In genomic region chr16:43592801-43593200, GRCm38 (mm10) we compare ENCODE assay signal across 11 mouse cellular contexts.
DNase-seq lines count a peak whose midpoint lies in the region; ATAC-seq and TF ChIP-seq lines count a peak whose summit lies in the region.
"Had no signal": no experiment of that assay in that cellular context is flagged by ENCODE, and none has a peak within 500 bp of the region (broad histone marks: within the 10 kb centered on the region; RNA-seq: fewer than 3 reads in every experiment).

No protein-coding gene starts in this region.

- 0 out of 2 replicates have a peak, but pooled peaks have one; percentile 41 for ATAC-seq in forebrain, embryonic 13.5 days
- ATAC-seq in forebrain, embryonic 12.5 days (ENCODE audit: low FRiP score), result no peak
- ATAC-seq in limb, embryonic 11.5 days (ENCODE audit: insufficient number of reproducible peaks, low FRiP score, low TSS enrichment, low read depth), result 0 out of 2 replicates have a peak, but pooled peaks have one; percentile 13
- ATAC-seq in intestine, postnatal 0 days, result no peak
- no peak for ATAC-seq in megakaryocyte, adult 5-6 weeks (ENCODE audit: poor library complexity, severe bottlenecking)

- no peak overlapping the region for H3K9ac ChIP-seq in forebrain, embryonic 13.5 days
- no peak overlapping the region for H3K9ac ChIP-seq in forebrain, embryonic 12.5 days
- H3K9ac ChIP-seq in limb, embryonic 11.5 days (ENCODE audit: low read length), result no peak overlapping the region
- no peak overlapping the region for H3K9ac ChIP-seq in intestine, postnatal 0 days (ENCODE audit: low read depth, low read length)
- H3K9ac ChIP-seq: embryonic facial prominence, embryonic 12.5 days had no signal

- H3K4me3 ChIP-seq in forebrain, embryonic 13.5 days, result no peak overlapping the region
- no peak overlapping the region for H3K4me3 ChIP-seq in forebrain, embryonic 12.5 days (replicated peaks)
- H3K4me3 ChIP-seq in limb, embryonic 11.5 days (ENCODE audit: low read depth, low read length), result no peak overlapping the region
- H3K4me3 ChIP-seq in limb, embryonic 10.5 days, result no peak overlapping the region
- no peak overlapping the region for H3K4me3 ChIP-seq in intestine, postnatal 0 days (ENCODE audit: low read depth, low read length)
- H3K4me3 ChIP-seq: embryonic facial prominence, embryonic 12.5 days had no signal

- WGBS in forebrain, embryonic 13.5 days, result 9% methylated on average over 1 of the region's 1 CpGs
- 6% methylated on average over 1 of the region's 1 CpGs for WGBS in forebrain, embryonic 12.5 days
- 5% methylated on average over 1 of the region's 1 CpGs for WGBS in limb, embryonic 11.5 days
- 8% methylated on average over 1 of the region's 1 CpGs for WGBS in limb, embryonic 10.5 days
- 8% methylated on average over 1 of the region's 1 CpGs for WGBS in intestine, postnatal 0 days

- H3K27me3 ChIP-seq in forebrain, embryonic 13.5 days, result no peaks in the 10 kb centered on the region
- H3K27me3 ChIP-seq in forebrain, embryonic 12.5 days, result no peaks in the 10 kb centered on the region
- H3K27me3 ChIP-seq in limb, embryonic 11.5 days (ENCODE audit: control insufficient read depth, insufficient read depth, low read length), result no peaks in the 10 kb centered on the region
- H3K27me3 ChIP-seq in limb, embryonic 10.5 days (ENCODE audit: low read depth, poor library complexity, severe bottlenecking), result no peaks in the 10 kb centered on the region
- no peaks in the 10 kb centered on the region for H3K27me3 ChIP-seq in intestine, postnatal 0 days (replicated peaks; ENCODE audit: control insufficient read depth, insufficient read depth, low read length)
- H3K27me3 ChIP-seq: embryonic facial prominence, embryonic 12.5 days had no signal

- DNase-seq in limb, embryonic 11.5 days (ENCODE audit: low spot score), result no peak
- no peak for DNase-seq in limb, embryonic 10.5 days (ENCODE audit: low spot score)
- peak; percentile 49 for DNase-seq in Muller cell, postnatal 12 days (ENCODE audit: inconsistent ontology term)
- no peak for DNase-seq in urinary bladder, adult 2 months (ENCODE audit: low spot score)
- DNase-seq: gastrocnemius, postnatal 14 days; right cerebral cortex, adult 18-20 months had no signal

- H3K36me3 ChIP-seq in forebrain, embryonic 13.5 days (ENCODE audit: poor library complexity, severe bottlenecking), result peaks cover 42% of the 10 kb centered on the region
- peaks cover 11% of the 10 kb centered on the region for H3K36me3 ChIP-seq in forebrain, embryonic 12.5 days (replicated peaks)
- H3K36me3 ChIP-seq in limb, embryonic 11.5 days (ENCODE audit: control insufficient read depth, insufficient read depth, low read length), result no peaks in the 10 kb centered on the region
- no peaks in the 10 kb centered on the region for H3K36me3 ChIP-seq in limb, embryonic 10.5 days
- H3K36me3 ChIP-seq in intestine, postnatal 0 days (ENCODE audit: control insufficient read depth, insufficient read depth), result no peaks in the 10 kb centered on the region
- H3K36me3 ChIP-seq: embryonic facial prominence, embryonic 12.5 days had no signal

- H3K9me3 ChIP-seq in forebrain, embryonic 13.5 days (replicated peaks), result no peaks in the 10 kb centered on the region
- no peaks in the 10 kb centered on the region for H3K9me3 ChIP-seq in forebrain, embryonic 12.5 days
- H3K9me3 ChIP-seq in limb, embryonic 11.5 days (ENCODE audit: control insufficient read depth, low read length), result no peaks in the 10 kb centered on the region
- no peaks in the 10 kb centered on the region for H3K9me3 ChIP-seq in limb, embryonic 10.5 days (replicated peaks)
- H3K9me3 ChIP-seq in intestine, postnatal 0 days (ENCODE audit: control insufficient read depth), result no peaks in the 10 kb centered on the region
- H3K9me3 ChIP-seq: embryonic facial prominence, embryonic 12.5 days had no signal

- H3K4me2 ChIP-seq in forebrain, embryonic 13.5 days, result no peak overlapping the region
- H3K4me2 ChIP-seq in forebrain, embryonic 12.5 days, result no peak overlapping the region
- no peak overlapping the region for H3K4me2 ChIP-seq in limb, embryonic 11.5 days (ENCODE audit: low read depth, severe bottlenecking)
- no peak overlapping the region for H3K4me2 ChIP-seq in intestine, postnatal 0 days (replicated peaks; ENCODE audit: low read depth)
- H3K4me2 ChIP-seq: embryonic facial prominence, embryonic 12.5 days had no signal

- H3K4me1 ChIP-seq in forebrain, embryonic 13.5 days, result peaks cover 11% of the 10 kb centered on the region
- H3K4me1 ChIP-seq in forebrain, embryonic 12.5 days, result peaks cover 11% of the 10 kb centered on the region
- no peaks in the 10 kb centered on the region for H3K4me1 ChIP-seq in limb, embryonic 11.5 days (ENCODE audit: control insufficient read depth, insufficient read depth, low read length)
- no peaks in the 10 kb centered on the region for H3K4me1 ChIP-seq in limb, embryonic 10.5 days
- 0 out of 2 replicates have a peak, but pooled peaks cover 2% of the 10 kb centered on the region for H3K4me1 ChIP-seq in intestine, postnatal 0 days (replicated peaks; ENCODE audit: control insufficient read depth, insufficient read depth, low read length)

- no peak overlapping the region for H3K27ac ChIP-seq in forebrain, embryonic 13.5 days
- H3K27ac ChIP-seq in forebrain, embryonic 12.5 days, result no peak overlapping the region
- H3K27ac ChIP-seq in limb, embryonic 11.5 days (replicated peaks; ENCODE audit: low read depth, low read length), result no peak overlapping the region
- no peak overlapping the region for H3K27ac ChIP-seq in limb, embryonic 10.5 days
- H3K27ac ChIP-seq in intestine, postnatal 0 days (ENCODE audit: low read depth, low read length), result no peak overlapping the region
- H3K27ac ChIP-seq: embryonic facial prominence, embryonic 12.5 days had no signal

- peak; percentile 63 for TF ChIP-seq CTCF in intestine, postnatal 0 days (IDR thresholded peaks at IDR 0.05; ENCODE audit: low read depth)

Comparison
In these comparisons a context has a peak if more than half of its experiments do, and no peak if none do; other contexts are left out.
1. ATAC-seq: peak in forebrain, embryonic 13.5 days (single experiment) and limb, embryonic 11.5 days (single experiment); none in forebrain, embryonic 12.5 days (single experiment), intestine, postnatal 0 days (single experiment) and megakaryocyte, adult 5-6 weeks (single experiment).